Mouse (Mus musculus): Measurements from ENCODE around the gene Dnajb1. TPM values are rescaled to one million over a fixed set of nuclear protein-coding genes. Genes with fewer than 3 reads are reported as not detected.

Gene Dnajb1
- total RNA-seq, 2 experiments from 2014 or later: 31.8 to 33.7 TPM

DNA sequence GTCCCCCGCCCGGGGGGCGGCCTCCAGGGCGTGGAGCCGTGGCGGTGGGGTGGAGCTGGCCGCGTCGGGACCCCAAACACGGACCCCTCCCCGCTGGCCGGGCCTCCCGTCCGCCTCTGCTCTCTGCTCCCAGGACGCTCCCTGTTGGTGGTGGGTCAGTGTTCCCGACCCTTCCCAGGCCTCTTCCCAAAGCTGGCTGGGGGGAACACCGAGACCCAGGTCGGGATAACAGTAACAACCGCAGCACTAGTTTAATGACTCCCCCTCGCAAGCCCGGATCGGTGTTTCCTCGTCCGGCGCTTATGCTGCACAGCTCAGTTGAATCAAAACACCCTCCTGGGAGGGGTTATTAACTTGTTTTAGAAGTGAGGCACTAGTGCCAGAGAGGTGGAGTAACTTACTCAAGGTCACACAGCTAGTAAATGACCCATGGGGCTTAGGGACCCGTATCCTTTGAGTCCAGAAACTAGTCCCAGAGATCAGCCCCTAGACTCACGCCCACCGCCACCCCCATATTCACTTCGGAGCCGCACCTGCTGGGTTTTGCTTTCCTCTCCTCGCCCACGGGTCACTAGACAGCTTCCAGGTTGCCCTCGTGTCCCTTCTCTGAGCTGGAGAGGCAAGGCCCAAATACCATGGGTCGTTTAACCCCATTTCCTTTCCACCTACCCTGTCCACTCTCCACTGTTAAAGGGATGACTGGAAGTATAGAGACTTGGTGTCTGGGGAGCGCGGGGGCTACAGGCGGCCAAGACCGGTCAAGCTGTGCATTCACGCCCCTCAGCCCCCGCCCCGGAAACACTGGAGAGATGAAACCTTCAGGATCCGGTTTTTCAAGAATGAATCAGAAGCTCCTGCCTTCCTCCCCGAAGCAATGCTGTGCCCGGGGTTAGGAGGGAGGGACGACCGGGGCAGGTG, 45.0 kb downstream of the Dnajb1 start:
- DNase-seq (ENCODE audit: low spot score in 2 of 2): no peak

GRCm38 (mm10) chr8:83653662-83654017, 45.6 kb downstream of the Dnajb1 start:
- DNase-seq (ENCODE audit: low spot score in 2 of 2): no peak

DNA sequence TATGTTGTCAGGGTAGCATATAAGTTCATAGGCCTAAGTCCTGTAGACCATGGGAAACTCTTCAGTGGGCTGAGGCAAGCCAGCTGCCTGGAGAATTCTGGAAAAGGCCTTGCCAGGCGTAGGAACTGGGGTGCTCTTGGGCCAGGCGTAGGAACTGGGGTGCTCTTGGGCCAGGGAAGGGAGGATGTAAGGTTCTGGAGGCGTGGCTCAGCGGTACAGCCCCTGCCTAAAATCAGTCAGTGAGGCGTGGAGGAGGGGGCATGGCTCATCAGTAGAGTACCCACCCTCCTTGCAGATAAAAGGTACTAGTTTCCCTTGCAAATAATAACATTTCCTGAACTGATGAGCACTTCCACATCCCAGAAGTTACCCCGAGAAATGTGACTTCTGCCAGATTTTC, 46.7 kb downstream of the Dnajb1 start:
- no peak for DNase-seq (ENCODE audit: low spot score in 2 of 2)

DNA sequence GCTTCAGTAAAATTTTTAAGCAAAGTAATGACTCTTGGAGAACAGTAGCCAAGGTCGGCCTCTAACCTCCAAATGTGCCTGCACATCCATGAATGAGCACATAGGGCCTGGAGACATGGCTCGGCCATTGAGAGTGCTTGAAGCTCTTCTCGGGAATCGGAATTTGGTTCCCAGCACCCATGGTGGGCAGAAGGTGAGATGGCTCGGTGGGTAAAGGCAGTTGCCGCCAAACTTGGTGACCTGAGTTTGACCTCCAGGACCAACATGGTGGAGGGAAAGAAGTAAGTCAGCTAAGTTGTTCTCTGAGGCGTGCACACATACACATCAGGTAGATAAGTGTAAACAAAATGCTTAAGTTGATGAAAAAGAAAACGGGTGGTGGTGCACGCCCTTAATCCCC, 48.0 kb downstream of the Dnajb1 start:
- DNase-seq (ENCODE audit: low spot score in 2 of 2): no peak

GRCm38 (mm10) chr8:83656484-83657246, 48.7 kb downstream of the Dnajb1 start:
- DNase-seq (ENCODE audit: low spot score in 2 of 2): no peak

- peak in 1 of 2 experiments; percentile 43 for DNase-seq (ENCODE audit: low spot score in 2 of 2)
Observed at GRCm38 (mm10) chr8:83660545-83660944, 52.6 kb downstream of the Dnajb1 start.

GRCm38 (mm10) chr8:83660995-83661680, 53.1 kb downstream of the Dnajb1 start:
- no peak for DNase-seq (ENCODE audit: low spot score in 2 of 2)

Other genes with a start within 250 kb of the Dnajb1 start
- 10 to 100 TPM; 10.5 to 10.9 TPM for gene Clgn, start 218.3 kb upstream of the Dnajb1 start, total RNA-seq (2021)
- 100 to 1,000 TPM; 233 TPM for gene Scoc, start 149.8 kb upstream of the Dnajb1 start, total RNA-seq (2021)
- not detected for gene Olfr370, start 72.4 kb upstream of the Dnajb1 start, total RNA-seq (2021)
- 100 to 1,000 TPM; 152 to 158 TPM for gene Ndufb7, start 41.5 kb upstream of the Dnajb1 start, total RNA-seq (2021)
- 100 to 1,000 TPM; 521 to 544 TPM for gene Tecr, start 222 bp upstream of the Dnajb1 start, total RNA-seq (2021)
- gene Gipc1, start 44.5 kb downstream of the Dnajb1 start, total RNA-seq (2021): 10 to 100 TPM; 77.9 to 78.5 TPM
- gene Ptger1, start 58.5 kb downstream of the Dnajb1 start, total RNA-seq (2021): 1 to 10 TPM; 1.3 to 1.9 TPM
- gene Pkn1, start 91.0 kb downstream of the Dnajb1 start, total RNA-seq (2021): 10 to 100 TPM; 53.6 TPM
- 10 to 100 TPM; 17.9 to 19.2 TPM for gene Ddx39, start 107.0 kb downstream of the Dnajb1 start, total RNA-seq (2021)
- gene Adgre5, start 133.1 kb downstream of the Dnajb1 start, total RNA-seq (2021): 10 to 100 TPM; 11.9 to 12.6 TPM